Mouse (Mus musculus) intestine, embryonic 16.5 days (tissue): ENCODE results near the gene Pttg1ip. TPM values are rescaled to one million over a fixed set of nuclear protein-coding genes. Genes with fewer than 3 reads are reported as not detected.

Source experiments
- ATAC-seq: fragments of 200-750 bp; cut with Nextera tagmentation; 2 replicates; pipeline ENCODE4 v1.8.0; 2017; ENCODE audit warnings: moderate TSS enrichment, moderate library complexity
- H3K27ac ChIP-seq: fragments of 300-500 bp; sonication (generic); 2 replicates; pipeline ENCODE4 v1.5.1; 2014; ENCODE audit warnings: mild to moderate bottlenecking, low read length
- H3K27me3 ChIP-seq: fragments of 300-500 bp; sonication (generic); replicated peaks from 2 replicates; pipeline ENCODE4 v1.6.1; 2014; ENCODE audit warnings: low read length, control low read depth, mixed read lengths; ENCODE audit not compliant: control insufficient read depth, insufficient read depth
- H3K36me3 ChIP-seq: fragments of 300-500 bp; sonication (generic); 2 replicates; pipeline ENCODE4 v1.6.1; 2014; ENCODE audit warnings: low read length, control low read depth; ENCODE audit not compliant: control insufficient read depth, insufficient read depth
- H3K4me1 ChIP-seq: fragments of 300-500 bp; sonication (generic); 2 replicates; pipeline ENCODE4 v1.6.1; 2014; ENCODE audit warnings: low read length, control low read depth, mixed read lengths; ENCODE audit not compliant: control insufficient read depth, insufficient read depth
- H3K4me2 ChIP-seq: fragments of 300-500 bp; sonication (generic); 2 replicates; pipeline ENCODE4 v1.6.1; 2014; ENCODE audit warnings: low read depth, low read length, control low read depth
- H3K4me3 ChIP-seq: fragments of 300-500 bp; sonication (generic); 2 replicates; pipeline ENCODE4 v1.5.1; 2014; ENCODE audit warnings: mild to moderate bottlenecking, low read length
- H3K9ac ChIP-seq: fragments of 300-500 bp; sonication (generic); 2 replicates; pipeline ENCODE4 v1.6.1; 2014; ENCODE audit warnings: low read depth, low read length
- H3K9me3 ChIP-seq: fragments of 300-500 bp; sonication (generic); 2 replicates; pipeline ENCODE4 v1.6.1; 2016; ENCODE audit warnings: low read length, control low read depth; ENCODE audit not compliant: control insufficient read depth
- whole genome bisulfite sequencing: fragments of 180-500 bp; shearing (Covaris S2); extraction: QIAGEN DNeasy Blood & Tissue Kit; methylation state at CpG from one replicate; pipeline ENCODE4 v1.1.7; 2014; 5-methylcytosine and 5-hydroxymethylcytosine counted together
- polyA plus RNA-seq: library from polyadenylated mRNA; unstranded; fragments of >200 nt; fragmentation: Nextera tagmentation; extraction: Ambion mirVana; gene quantifications from 2 replicates; pipeline ENCODE4 v1.2.1, GENCODE M21; 2015

Gene Pttg1ip
- polyA plus RNA-seq, 1 experiment from 2014 or later = 177 TPM

- Histone ChIP-seq H3K27me3 (no peaks in the 10 kb centered on the region), H3K36me3 (no peaks in the 10 kb centered on the region), H3K4me3 (peak overlapping the region; percentile 99), H3K4me1 (peaks cover 19% of the 10 kb centered on the region), H3K9ac (peak overlapping the region; percentile 97; the same call in 1 of the 2 replicates), H3K4me2 (peak overlapping the region; percentile 64), H3K27ac (no peak overlapping the region), H3K9me3 (no peaks in the 10 kb centered on the region)
- ATAC-seq = no peak
- 84% methylated on average over 10 of the region's 10 CpGs for WGBS
Observed at GRCm38 (mm10) chr10:77623639-77624400, 42.3 kb downstream of the Pttg1ip start.

- H3K36me3 ChIP-seq = no peaks in the 10 kb centered on the region
- no peaks in the 10 kb centered on the region for H3K27me3 ChIP-seq
- WGBS = 50% methylated on average over 7 of the region's 7 CpGs
- no peak overlapping the region for H3K4me3 ChIP-seq
- no peak overlapping the region for H3K27ac ChIP-seq
- H3K9ac ChIP-seq = peak overlapping the region; percentile 35; the same call in 1 of the 2 replicates
- peaks cover 19% of the 10 kb centered on the region for H3K4me1 ChIP-seq
- no peak for ATAC-seq
- H3K4me2 ChIP-seq = no peak overlapping the region
- no peaks in the 10 kb centered on the region for H3K9me3 ChIP-seq
Observed at GRCm38 (mm10) chr10:77624570-77624995, 43.1 kb downstream of the Pttg1ip start.

- Histone ChIP-seq H3K4me2 (no peak overlapping the region), H3K4me1 (peaks cover 24% of the 10 kb centered on the region), H3K36me3 (no peaks in the 10 kb centered on the region), H3K4me3 (no peak overlapping the region), H3K27me3 (no peaks in the 10 kb centered on the region), H3K9ac (no peak overlapping the region), H3K9me3 (no peaks in the 10 kb centered on the region), H3K27ac (no peak overlapping the region)
- ATAC-seq = no peak
- WGBS = 74% methylated on average over 7 of the region's 7 CpGs
Observed at GRCm38 (mm10) chr10:77626036-77626435, 44.5 kb downstream of the Pttg1ip start.

- Histone ChIP-seq H3K4me3 (no peak overlapping the region), H3K36me3 (no peaks in the 10 kb centered on the region), H3K9me3 (no peaks in the 10 kb centered on the region), H3K4me2 (no peak overlapping the region), H3K27ac (no peak overlapping the region), H3K4me1 (peaks cover 24% of the 10 kb centered on the region), H3K9ac (no peak overlapping the region), H3K27me3 (no peaks in the 10 kb centered on the region)
- 68% methylated on average over 7 of the region's 7 CpGs for WGBS
- no peak for ATAC-seq
Observed at GRCm38 (mm10) chr10:77626591-77626990, 45.1 kb downstream of the Pttg1ip start.

GRCm38 (mm10) chr10:77627497-77627896 is 46.0 kb downstream of the Pttg1ip start:
- H3K27me3 ChIP-seq = no peaks in the 10 kb centered on the region
- H3K4me3 ChIP-seq = no peak overlapping the region
- H3K36me3 ChIP-seq = no peaks in the 10 kb centered on the region
- WGBS = 45% methylated on average over 2 of the region's 2 CpGs
- H3K4me2 ChIP-seq = no peak overlapping the region
- ATAC-seq = peak; percentile 57
- no peak overlapping the region for H3K9ac ChIP-seq
- no peak overlapping the region for H3K27ac ChIP-seq
- H3K4me1 ChIP-seq = peaks cover 24% of the 10 kb centered on the region
- no peaks in the 10 kb centered on the region for H3K9me3 ChIP-seq

GRCm38 (mm10) chr10:77629163-77629562 is 47.6 kb downstream of the Pttg1ip start:
- Histone ChIP-seq H3K9ac (no peak overlapping the region), H3K9me3 (no peaks in the 10 kb centered on the region), H3K27me3 (no peaks in the 10 kb centered on the region), H3K4me1 (peaks cover 18% of the 10 kb centered on the region), H3K36me3 (no peaks in the 10 kb centered on the region), H3K4me2 (no peak overlapping the region), H3K27ac (no peak overlapping the region), H3K4me3 (no peak overlapping the region)
- 86% methylated on average over 3 of the region's 3 CpGs for WGBS
- no peak for ATAC-seq

GRCm38 (mm10) chr10:77629970-77630369 is 48.5 kb downstream of the Pttg1ip start:
- H3K9me3 ChIP-seq = no peaks in the 10 kb centered on the region
- H3K27me3 ChIP-seq = no peaks in the 10 kb centered on the region
- H3K4me2 ChIP-seq = no peak overlapping the region
- 0 out of 2 replicates have a peak, but pooled peaks have one; percentile 9 for ATAC-seq
- peaks cover 9% of the 10 kb centered on the region for H3K4me1 ChIP-seq
- H3K9ac ChIP-seq = no peak overlapping the region
- 86% methylated on average over 1 of the region's 1 CpGs for WGBS
- no peak overlapping the region for H3K4me3 ChIP-seq
- H3K36me3 ChIP-seq = no peaks in the 10 kb centered on the region
- no peak overlapping the region for H3K27ac ChIP-seq

- ATAC-seq = no peak
- 71% methylated on average over 6 of the region's 6 CpGs for WGBS
- Histone ChIP-seq H3K36me3 (peaks cover 2% of the 10 kb centered on the region; the same call in 1 of the 2 replicates), H3K4me3 (no peak overlapping the region), H3K4me1 (peaks cover 7% of the 10 kb centered on the region; the same call in 1 of the 2 replicates), H3K27ac (no peak overlapping the region), H3K9ac (no peak overlapping the region), H3K27me3 (no peaks in the 10 kb centered on the region), H3K9me3 (no peaks in the 10 kb centered on the region), H3K4me2 (no peak overlapping the region)
Observed at GRCm38 (mm10) chr10:77634016-77634415, 52.5 kb downstream of the Pttg1ip start.

GRCm38 (mm10) chr10:77634452-77635231 is 53.1 kb downstream of the Pttg1ip start:
- no peak for ATAC-seq
- peaks cover 2% of the 10 kb centered on the region; the same call in 1 of the 2 replicates for H3K36me3 ChIP-seq
- 52% methylated on average over 13 of the region's 13 CpGs for WGBS
- H3K4me1 ChIP-seq = peaks cover 7% of the 10 kb centered on the region; the same call in 1 of the 2 replicates
- H3K4me3 ChIP-seq = no peak overlapping the region
- H3K27ac ChIP-seq = peak overlapping the region; percentile 34; the same call in 1 of the 2 replicates
- H3K4me2 ChIP-seq = no peak overlapping the region
- H3K9me3 ChIP-seq = no peaks in the 10 kb centered on the region
- no peak overlapping the region for H3K9ac ChIP-seq
- H3K27me3 ChIP-seq = no peaks in the 10 kb centered on the region
